Mouse (Mus musculus): ENCODE data around the gene Pirt.

Pirt gene

DNA sequence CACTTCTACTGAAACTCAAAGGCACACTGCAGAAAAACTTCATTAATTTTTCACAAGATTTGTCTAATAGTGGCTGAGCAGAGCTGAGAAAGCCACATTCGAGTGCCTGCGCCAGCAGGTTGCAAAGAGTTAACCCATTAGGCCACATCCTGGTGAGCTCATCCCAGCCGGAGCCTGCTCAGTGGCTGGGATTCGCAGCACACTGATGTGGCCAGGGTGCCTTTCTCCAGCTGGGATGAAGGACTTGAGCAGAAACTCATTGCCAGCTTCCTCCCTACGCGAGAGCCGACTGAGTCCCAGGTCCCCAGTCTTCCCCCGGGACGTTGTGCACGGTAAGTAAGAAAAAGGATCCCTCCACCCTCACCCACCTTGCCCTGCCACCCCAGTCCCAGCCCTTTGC, at the start of gene Pirt:
Gene Pirt, plus strand, starts transcription at position 171 of the 400 bp plus-strand sequence.
- no peak for DNase-seq (ENCODE audit: low spot score in 2 of 2)

DNA sequence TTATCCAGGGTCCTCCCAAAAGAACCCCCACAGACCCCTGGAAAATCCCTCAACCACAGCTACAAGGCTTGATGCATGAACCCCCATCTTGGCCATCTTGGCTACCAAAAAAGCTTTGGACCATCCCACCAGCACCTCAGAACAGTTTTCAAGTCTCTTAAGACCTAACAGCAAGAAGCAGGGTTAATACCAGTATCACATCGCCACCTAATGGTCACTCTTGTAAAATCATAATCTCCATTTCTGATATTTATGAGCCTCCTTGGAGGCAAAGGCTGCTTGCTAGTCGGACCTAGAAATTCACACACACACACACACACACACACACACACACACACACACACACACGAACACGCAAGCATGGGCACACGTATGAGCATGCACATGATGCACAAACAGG, 40.1 kb upstream of the Pirt start:
- peak in 1 of 2 experiments; percentile 5 for DNase-seq (ENCODE audit: low spot score in 2 of 2)

GRCm38 (mm10) chr11:66872773-66873470, 38.9 kb upstream of the Pirt start:
- DNase-seq (ENCODE audit: low spot score in 2 of 2) = no peak

- no peak for DNase-seq (ENCODE audit: low spot score in 2 of 2)
Observed at GRCm38 (mm10) chr11:66881291-66881690, 30.5 kb upstream of the Pirt start.

- peak; percentile 23 to 46 for DNase-seq (ENCODE audit: low spot score in 2 of 2)
Observed at GRCm38 (mm10) chr11:66882224-66883040, 29.3 kb upstream of the Pirt start.

- DNase-seq (ENCODE audit: low spot score in 2 of 2) = no peak
Observed at GRCm38 (mm10) chr11:66892536-66892935, 19.2 kb upstream of the Pirt start.

- no peak for DNase-seq (ENCODE audit: low spot score in 2 of 2)
Observed at GRCm38 (mm10) chr11:66898747-66899146, 13.0 kb upstream of the Pirt start.

GRCm38 (mm10) chr11:66899426-66899825, 12.4 kb upstream of the Pirt start:
- DNase-seq (ENCODE audit: low spot score in 2 of 2) = peak in 1 of 2 experiments; percentile 35

GRCm38 (mm10) chr11:66902801-66903200, 9.0 kb upstream of the Pirt start:
- no peak for DNase-seq (ENCODE audit: low spot score in 2 of 2)

DNA sequence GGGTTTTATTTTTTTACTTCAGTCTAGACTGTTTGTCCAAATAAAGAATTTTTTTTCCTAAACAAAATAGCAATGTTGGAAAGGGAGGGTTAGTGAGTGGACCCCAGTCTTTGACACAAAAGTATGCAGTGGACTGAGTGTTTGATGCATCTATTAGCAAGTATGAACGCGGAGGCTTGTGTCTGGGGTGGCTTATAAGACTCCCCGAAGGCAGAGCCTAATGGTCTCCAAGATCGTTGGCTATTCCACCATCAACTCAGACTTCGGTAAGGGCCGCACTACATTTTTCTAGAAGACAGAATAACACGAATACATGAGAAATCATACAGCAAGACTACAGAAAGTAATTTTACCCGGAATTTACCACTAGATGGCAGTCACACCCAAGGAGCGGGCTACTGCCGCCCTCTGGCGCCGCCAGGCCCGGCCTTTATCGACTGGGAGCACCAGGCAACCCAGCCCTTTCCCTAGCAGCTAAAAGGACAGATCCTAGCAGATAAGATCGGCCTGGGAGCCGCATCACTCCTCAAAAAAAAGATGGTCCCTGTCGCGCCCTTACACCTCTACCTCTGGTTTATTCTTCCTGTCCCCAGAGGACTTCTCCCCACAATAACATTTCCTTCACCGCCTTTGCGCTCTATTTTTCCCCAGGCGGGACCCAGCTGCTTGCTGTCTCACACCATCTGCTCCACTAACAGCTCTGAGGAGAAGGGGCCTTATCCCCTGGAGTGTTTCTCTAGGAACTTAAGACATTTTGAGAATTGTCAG, 6.0 kb upstream of the Pirt start:
- peak; percentile 31 to 59 for DNase-seq (ENCODE audit: low spot score in 2 of 2)

DNA sequence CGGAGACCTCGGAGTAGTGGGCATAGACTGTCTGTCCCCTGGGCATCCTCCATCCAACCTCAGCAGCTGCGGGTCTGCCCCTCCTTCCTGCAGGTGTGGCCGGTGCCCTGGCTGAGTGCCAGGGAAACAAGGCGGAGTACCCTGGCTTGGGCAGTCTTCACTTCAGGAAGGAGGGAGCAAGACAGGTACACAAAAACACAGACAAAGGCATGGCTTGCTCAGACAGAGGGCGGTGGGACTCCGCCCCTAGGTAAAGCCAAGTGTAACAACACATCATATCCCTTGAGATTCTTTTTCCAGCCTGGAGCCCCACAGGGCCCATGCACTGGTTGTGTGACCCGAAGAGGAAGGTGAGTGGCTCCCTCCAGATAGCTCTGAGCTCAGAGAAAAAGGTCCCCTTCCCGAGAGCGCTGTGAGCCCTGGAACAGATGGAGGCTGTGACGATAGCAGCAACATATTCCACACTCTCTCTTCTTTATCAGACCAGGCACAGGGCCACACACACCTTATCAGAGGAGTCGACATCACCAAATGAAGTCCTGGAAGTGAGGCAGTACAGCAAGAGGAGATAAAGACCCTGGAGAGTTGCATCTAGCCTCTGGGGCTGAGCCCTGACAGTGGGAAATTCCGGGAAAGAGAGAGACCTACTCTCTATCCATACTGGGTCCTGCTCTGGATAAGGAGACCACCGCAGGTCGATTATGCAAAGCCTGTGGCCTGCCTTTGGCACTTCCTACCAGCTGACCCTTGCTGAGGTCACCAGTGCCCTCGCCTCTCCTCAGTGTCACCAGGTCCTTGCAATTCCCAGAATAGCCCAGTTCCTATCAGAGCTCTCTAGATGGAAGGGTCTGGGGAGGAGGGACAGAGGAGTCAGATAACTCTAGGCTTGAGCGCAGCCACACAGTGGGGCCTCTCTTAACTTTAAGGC, 1.0 kb downstream of the Pirt start:
- peak; percentile 39 to 53 for DNase-seq (ENCODE audit: low spot score in 2 of 2)

DNA sequence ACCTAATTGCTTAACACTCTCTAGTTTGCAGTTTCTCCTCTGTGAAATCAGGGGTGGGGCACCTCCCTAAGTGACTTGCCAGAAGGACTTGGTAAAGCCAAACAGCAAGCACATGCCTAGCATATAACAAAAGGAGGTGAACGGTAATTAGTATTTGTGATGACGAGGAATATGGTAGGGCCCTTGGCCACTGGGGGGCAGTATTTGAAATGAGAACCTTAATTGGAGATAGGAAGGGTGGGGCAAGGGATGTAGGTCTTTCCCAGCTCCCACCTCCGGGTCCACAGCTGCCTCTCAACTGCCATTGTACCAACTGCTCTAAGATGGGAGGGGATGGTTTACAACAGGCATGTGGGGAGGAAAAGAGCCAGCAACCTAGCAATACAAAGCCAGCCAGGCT, 2.5 kb downstream of the Pirt start:
- peak; percentile 8 to 38 for DNase-seq (ENCODE audit: low spot score in 2 of 2)

DNA sequence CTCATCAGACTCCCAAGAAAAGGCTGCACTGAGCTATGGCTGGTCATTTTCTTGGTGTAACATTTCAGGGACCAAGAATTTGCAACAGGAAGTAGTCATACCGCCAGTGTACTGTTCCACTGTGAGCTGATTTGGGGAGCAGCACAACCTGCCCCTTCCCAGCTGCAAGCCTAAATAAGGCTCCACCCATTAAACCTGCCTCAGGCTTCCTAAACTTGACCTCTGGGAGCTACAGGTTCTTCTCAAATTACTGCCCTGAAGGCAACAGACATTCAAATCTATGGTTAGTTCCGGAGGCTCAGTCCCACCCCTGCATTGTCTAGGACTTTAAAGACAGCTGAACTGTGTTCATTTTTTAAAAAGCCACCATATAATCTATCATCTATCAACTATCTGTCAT, 8.2 kb downstream of the Pirt start:
- DNase-seq (ENCODE audit: low spot score in 2 of 2) = no peak

- no peak for DNase-seq (ENCODE audit: low spot score in 2 of 2)
Observed at GRCm38 (mm10) chr11:66924095-66924823, 12.5 kb downstream of the Pirt start.

- DNase-seq (ENCODE audit: low spot score in 2 of 2) = no peak
Observed at GRCm38 (mm10) chr11:66928311-66928710, 16.5 kb downstream of the Pirt start.

GRCm38 (mm10) chr11:66932827-66933599, 21.2 kb downstream of the Pirt start:
- DNase-seq (ENCODE audit: low spot score in 2 of 2) = no peak

GRCm38 (mm10) chr11:66934428-66935173, 22.8 kb downstream of the Pirt start:
- no peak for DNase-seq (ENCODE audit: low spot score in 2 of 2)

DNA sequence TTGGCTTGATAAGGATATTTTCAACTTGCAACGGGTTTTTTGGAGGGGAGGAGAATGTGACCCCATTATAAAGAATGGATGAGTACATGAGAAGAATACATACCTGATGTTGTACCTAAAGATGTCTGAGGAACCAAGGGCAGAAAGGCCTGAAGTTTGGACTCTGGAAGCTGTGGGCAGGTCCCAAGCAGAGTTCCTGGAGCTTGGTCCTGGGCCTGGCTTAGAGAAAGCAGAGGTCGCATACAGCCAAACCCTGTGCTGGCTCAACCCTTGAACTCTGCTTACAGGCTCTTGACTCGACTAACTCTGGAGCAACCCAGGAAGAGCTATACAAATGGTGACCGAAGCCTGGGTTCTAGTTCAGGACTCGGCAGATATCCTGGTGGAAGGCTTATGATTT, 30.2 kb downstream of the Pirt start:
- no peak for DNase-seq (ENCODE audit: low spot score in 2 of 2)

DNA sequence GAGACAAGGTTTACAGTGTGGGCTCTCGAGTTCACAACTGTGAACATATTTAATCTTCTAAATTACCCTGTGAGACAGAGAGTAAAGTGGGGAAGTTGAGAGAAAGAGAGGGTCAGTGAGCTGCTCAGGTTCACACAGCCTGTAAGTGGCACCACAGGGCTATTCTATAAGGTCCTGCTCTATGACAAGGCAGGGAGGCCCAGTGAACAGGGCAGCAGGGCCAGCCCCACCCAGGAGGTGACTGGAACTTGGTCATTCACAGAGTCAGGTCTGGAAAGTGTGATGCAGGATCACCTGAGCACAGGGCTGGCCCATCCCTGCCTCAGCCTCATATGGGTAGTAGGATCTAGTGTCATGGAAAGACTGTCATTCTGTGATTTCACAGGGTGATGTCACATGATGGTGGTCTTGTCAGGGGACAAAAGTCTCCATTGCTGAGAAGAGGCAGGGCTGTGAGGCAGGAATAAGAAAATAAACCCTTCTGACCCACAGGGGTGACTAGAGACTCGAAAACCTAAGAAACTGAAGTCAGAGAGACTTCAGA, 33.5 kb downstream of the Pirt start:
- no peak for DNase-seq (ENCODE audit: low spot score in 2 of 2)
